Mouse (Mus musculus): ENCODE results near the gene Elf1. TPM values are rescaled to one million over a fixed set of nuclear protein-coding genes. Genes with fewer than 3 reads are reported as not detected.

The Elf1 gene
- polyA plus RNA-seq, 1 experiment from 2014 or later: 22.7 TPM

GRCm38 (mm10) chr14:79621143-79621542 is 140.1 kb downstream of the Elf1 start:
- Histone ChIP-seq H3K9me3 (ENCODE audit: control insufficient read depth, low read length) (no peaks in the 10 kb centered on the region), H3K4me1 (replicated peaks; ENCODE audit: control insufficient read depth, insufficient read depth, low read length) (peaks cover 3% of the 10 kb centered on the region), H3K27ac (ENCODE audit: low read depth, low read length) (no peak overlapping the region), H3K9ac (ENCODE audit: low read depth, low read length) (no peak overlapping the region), H3K27me3 (replicated peaks; ENCODE audit: control insufficient read depth, insufficient read depth, low read length) (no peaks in the 10 kb centered on the region), H3K36me3 (ENCODE audit: control insufficient read depth, insufficient read depth, low read length) (peaks cover 20% of the 10 kb centered on the region; the same call in 1 of the 2 replicates), H3K4me3 (ENCODE audit: low read depth, low read length) (no peak overlapping the region), H3K4me2 (no peak overlapping the region)
- ATAC-seq (replicated peaks; ENCODE audit: low FRiP score) (no peak; the same call in 1 of the 2 replicates), DNase-seq (ENCODE audit: low spot score) (no peak)
- WGBS: 41% methylated on average over 3 of the region's 3 CpGs

Small RNA genes within 50 kb of the gene (microRNA-seq; reads per million reads assigned to microRNA genes)
- not detected for gene Gm27857 (ENCODE audit: borderline number of aligned reads)

Other genes starting within 250 kb of the Elf1 start
- gene Zfp957, start 233.8 kb upstream of the Elf1 start, polyA plus RNA-seq (2014; fragmentation: Nextera tagmentation; extraction: Ambion mirVana): not detected in 2 replicates
- 233 and 245 TPM in 2 replicates for gene Rgcc, start 179.5 kb upstream of the Elf1 start, polyA plus RNA-seq (2014; fragmentation: Nextera tagmentation; extraction: Ambion mirVana)
- 59.8 and 61.6 TPM in 2 replicates for gene Naa16, start 90.4 kb upstream of the Elf1 start, polyA plus RNA-seq (2014; fragmentation: Nextera tagmentation; extraction: Ambion mirVana)
- gene Mtrf1, start 83.4 kb upstream of the Elf1 start, polyA plus RNA-seq (2014; fragmentation: Nextera tagmentation; extraction: Ambion mirVana): 9.1 and 12.2 TPM in 2 replicates
- 8.1 and 9.0 TPM in 2 replicates for gene Kbtbd7, start 54.7 kb upstream of the Elf1 start, polyA plus RNA-seq (2014; fragmentation: Nextera tagmentation; extraction: Ambion mirVana)
- 4.1 and 4.3 TPM in 2 replicates for gene Kbtbd6, start 29.4 kb upstream of the Elf1 start, polyA plus RNA-seq (2014; fragmentation: Nextera tagmentation; extraction: Ambion mirVana)
- gene Wbp4, start 326 bp downstream of the Elf1 start, polyA plus RNA-seq (2014; fragmentation: Nextera tagmentation; extraction: Ambion mirVana): 35.8 and 38.7 TPM in 2 replicates
- gene Sugt1, start 106.5 kb downstream of the Elf1 start, polyA plus RNA-seq (2014; fragmentation: Nextera tagmentation; extraction: Ambion mirVana): 95.0 and 95.5 TPM in 2 replicates
- 0.37 TPM in 1 of 2 replicates, not detected in the other for gene Cnmd, start 181.0 kb downstream of the Elf1 start, polyA plus RNA-seq (2014; fragmentation: Nextera tagmentation; extraction: Ambion mirVana)